Mouse (Mus musculus): ENCODE measurements around the gene Rsg1.

GRCm38 (mm10) chr4:141180831-141181230, 32.9 kb upstream of the Rsg1 start:
- TF ChIP-seq EP300 (IDR thresholded peaks at IDR 0.05; ENCODE audit: insufficient read depth, low read depth, low read length) (no peak), POLR2A (IDR thresholded peaks at IDR 0.05; ENCODE audit: insufficient read depth, low read depth, low read length) (no peak)

Measured in heart, adult 2 months (tissue).